Mouse (Mus musculus) R1 (cell line): ENCODE measurements at regions not wholly inside any gene's neighbourhood (a gene's known extent, or its start where the extent isn't known, plus 50 kb on each side); places are given as distances from the start of the nearest gene placed in this dataset.

Experiments used
- DNase-seq: peaks from one replicate; pipeline ENCODE4 v3.0.0-alpha.2; 2018; ENCODE audit warnings: low read depth, low spot score

- DNase-seq, result no peak
Observed at GRCm38 (mm10) chr14:73730796-73731195, 69.8 kb downstream of the Gm21750 start.

- peak; percentile 10 for DNase-seq
Observed at GRCm38 (mm10) chr14:73732161-73732560, 71.1 kb downstream of the Gm21750 start.

GRCm38 (mm10) chr14:73750790-73751189 is 89.8 kb downstream of the Gm21750 start:
- no peak for DNase-seq

- DNase-seq, result no peak
Observed at GRCm38 (mm10) chr14:73759986-73760385, 99.0 kb downstream of the Gm21750 start.

- DNase-seq, result no peak
Observed at GRCm38 (mm10) chr14:73772964-73773363, 111.9 kb downstream of the Gm21750 start.

- DNase-seq, result no peak
Observed at GRCm38 (mm10) chr14:73773810-73774209, 112.8 kb downstream of the Gm21750 start.

- peak; percentile 54 for DNase-seq
Observed at GRCm38 (mm10) chr14:73776066-73776465, 115.0 kb downstream of the Gm21750 start.

GRCm38 (mm10) chr14:73807169-73807568 is 146.1 kb downstream of the Gm21750 start:
- DNase-seq, result no peak

- no peak for DNase-seq
Observed at GRCm38 (mm10) chr14:73838890-73839289, 177.9 kb downstream of the Gm21750 start.

- peak; percentile 4 for DNase-seq
Observed at GRCm38 (mm10) chr14:73861782-73862181, 200.8 kb downstream of the Gm21750 start.

- no peak for DNase-seq
Observed at GRCm38 (mm10) chr14:73874337-73874736, 213.3 kb downstream of the Gm21750 start.

- no peak for DNase-seq
Observed at GRCm38 (mm10) chr14:73875916-73876315, 214.9 kb downstream of the Gm21750 start.

GRCm38 (mm10) chr14:73878267-73878666 is 217.2 kb downstream of the Gm21750 start:
- DNase-seq, result no peak

GRCm38 (mm10) chr14:73878866-73879419 is 217.9 kb downstream of the Gm21750 start:
- DNase-seq, result no peak

- no peak for DNase-seq
Observed at GRCm38 (mm10) chr14:73891451-73891850, 230.4 kb downstream of the Gm21750 start.

GRCm38 (mm10) chr14:73894844-73895243 is 233.8 kb downstream of the Gm21750 start:
- DNase-seq, result no peak

GRCm38 (mm10) chr14:73895266-73895665 is 234.2 kb downstream of the Gm21750 start:
- no peak for DNase-seq

- no peak for DNase-seq
Observed at GRCm38 (mm10) chr14:73899078-73899477, 238.1 kb downstream of the Gm21750 start.

GRCm38 (mm10) chr14:73902085-73902713 is 241.2 kb downstream of the Gm21750 start:
- DNase-seq, result no peak

- DNase-seq, result no peak
Observed at GRCm38 (mm10) chr14:73913756-73914448, 252.9 kb downstream of the Gm21750 start.

- DNase-seq, result no peak
Observed at GRCm38 (mm10) chr14:73915990-73916389, 255.0 kb downstream of the Gm21750 start.

GRCm38 (mm10) chr14:73931095-73931494 is 270.1 kb downstream of the Gm21750 start:
- no peak for DNase-seq

- DNase-seq, result no peak
Observed at GRCm38 (mm10) chr14:73947316-73947715, 286.3 kb downstream of the Gm21750 start.
